Mouse (Mus musculus): ENCODE results near the gene Rem2. TPM values are rescaled to one million over a fixed set of nuclear protein-coding genes. Genes with fewer than 3 reads are reported as not detected.

Gene Rem2
- polyA plus RNA-seq, 1 experiment = 0.30 TPM

DNA sequence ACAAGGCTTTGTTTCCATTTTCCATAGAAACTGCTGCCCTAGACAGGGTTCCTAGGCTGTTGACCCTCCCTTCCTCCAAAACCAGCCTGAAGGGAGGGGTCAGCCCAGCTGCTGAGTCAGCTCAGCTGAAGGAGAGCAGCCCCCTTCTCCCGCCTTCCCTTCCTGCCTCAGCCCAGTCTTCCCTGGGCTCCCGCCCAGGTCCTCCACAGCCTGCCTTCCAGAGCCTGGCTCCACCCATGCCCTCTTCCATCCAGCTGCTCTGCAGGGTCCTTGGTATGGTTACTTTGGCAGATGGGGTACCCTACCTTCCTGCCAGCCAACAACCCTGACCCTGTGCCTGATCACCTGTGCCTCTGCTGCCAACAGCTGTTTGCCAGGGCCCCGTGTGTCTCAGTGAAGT is 32.7 kb upstream of the Rem2 start:
- Histone ChIP-seq H3K36me3 (replicated peaks; ENCODE audit: low read length) (no peaks in the 10 kb centered on the region), H3K4me1 (peaks cover 29% of the 10 kb centered on the region), H3K9me3 (no peaks in the 10 kb centered on the region), H3K27me3 (replicated peaks) (peaks cover 47% of the 10 kb centered on the region), H3K4me3 (replicated peaks) (no peak overlapping the region)
- no peak for TF ChIP-seq GATA1 (IDR thresholded peaks at IDR 0.05; ENCODE audit: borderline replicate concordance, low read length)

DNA sequence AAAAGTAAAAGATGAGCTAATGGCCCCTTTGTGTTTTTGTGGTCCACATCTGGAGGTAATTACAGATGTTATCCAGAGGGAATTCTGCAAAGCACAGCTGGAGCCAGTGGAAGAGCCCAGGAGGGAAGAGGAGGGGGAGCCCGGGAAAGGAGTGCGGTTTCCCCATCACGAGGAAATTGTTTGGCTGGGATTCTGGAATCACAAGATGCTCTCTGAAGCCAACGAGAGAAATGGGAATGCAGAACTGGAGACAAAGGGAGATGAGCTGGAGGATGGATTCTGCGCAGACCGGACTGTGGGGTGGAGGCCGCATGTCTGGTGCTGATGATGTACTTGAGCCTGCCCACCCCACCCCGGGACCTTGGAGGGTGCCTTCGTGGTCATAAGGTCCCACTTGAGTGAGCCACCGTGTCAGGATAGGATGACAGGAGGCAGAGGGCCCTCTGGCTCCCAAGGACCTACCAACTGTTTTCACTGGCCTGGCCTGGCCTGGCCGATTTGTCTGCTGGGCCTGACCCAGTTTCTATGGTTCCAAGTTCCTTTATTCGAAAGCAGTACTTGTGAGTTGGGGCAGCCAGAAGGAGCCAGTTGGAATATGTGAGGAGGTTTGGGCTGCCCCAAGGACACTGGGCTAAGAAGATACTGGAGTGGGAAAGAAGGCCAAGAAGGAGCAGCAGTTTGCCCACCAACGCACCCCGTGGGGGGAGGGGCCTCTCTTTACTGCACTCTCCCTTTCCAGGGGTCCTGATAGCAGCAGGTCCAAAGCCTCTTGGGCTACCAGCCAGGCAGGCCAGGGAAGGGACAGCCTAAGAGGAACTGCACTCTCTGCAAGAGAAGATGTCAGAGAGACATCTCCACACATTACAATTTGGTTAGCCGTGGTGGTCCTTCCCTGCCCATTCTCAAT is 31.9 kb upstream of the Rem2 start:
- no peaks in the 10 kb centered on the region for H3K9me3 ChIP-seq
- H3K4me3 ChIP-seq (replicated peaks) = no peak overlapping the region
- H3K27me3 ChIP-seq (replicated peaks) = peaks cover 41% of the 10 kb centered on the region
- peaks cover 36% of the 10 kb centered on the region for H3K4me1 ChIP-seq
- TF ChIP-seq GATA1 (IDR thresholded peaks at IDR 0.05; ENCODE audit: borderline replicate concordance, low read length) (no peak), FLI1 (IDR thresholded peaks at IDR 0.05; ENCODE audit: low read length) (no peak)
- no peaks in the 10 kb centered on the region for H3K36me3 ChIP-seq (replicated peaks; ENCODE audit: low read length)

DNA sequence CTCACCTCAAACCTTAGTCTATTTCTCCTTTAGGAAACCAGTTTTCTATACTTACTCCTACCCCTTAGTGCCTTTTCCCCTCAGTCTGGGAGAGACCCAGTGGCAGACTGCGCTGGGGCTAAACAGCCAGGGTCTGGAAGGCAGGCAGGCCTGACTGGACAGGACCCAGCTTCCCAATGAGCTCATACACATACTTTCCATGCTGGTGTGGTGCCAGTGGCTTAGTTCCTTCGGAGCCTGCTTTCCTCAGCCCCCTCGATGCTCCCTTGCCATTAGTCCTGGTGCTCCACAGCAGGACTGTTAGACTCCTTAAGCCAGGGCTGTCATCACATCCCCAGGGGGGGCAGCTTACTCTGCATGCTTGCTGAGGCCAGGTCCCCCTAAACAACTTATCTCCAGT is 30.4 kb upstream of the Rem2 start:
- peaks cover 26% of the 10 kb centered on the region for H3K27me3 ChIP-seq (replicated peaks)
- H3K4me3 ChIP-seq (replicated peaks) = no peak overlapping the region
- no peaks in the 10 kb centered on the region for H3K36me3 ChIP-seq (replicated peaks; ENCODE audit: low read length)
- H3K4me1 ChIP-seq = peaks cover 41% of the 10 kb centered on the region
- no peak for TF ChIP-seq FLI1 (IDR thresholded peaks at IDR 0.05; ENCODE audit: low read length)
- no peak for TF ChIP-seq GATA1 (IDR thresholded peaks at IDR 0.05; ENCODE audit: borderline replicate concordance, low read length)
- H3K9me3 ChIP-seq = no peaks in the 10 kb centered on the region

DNA sequence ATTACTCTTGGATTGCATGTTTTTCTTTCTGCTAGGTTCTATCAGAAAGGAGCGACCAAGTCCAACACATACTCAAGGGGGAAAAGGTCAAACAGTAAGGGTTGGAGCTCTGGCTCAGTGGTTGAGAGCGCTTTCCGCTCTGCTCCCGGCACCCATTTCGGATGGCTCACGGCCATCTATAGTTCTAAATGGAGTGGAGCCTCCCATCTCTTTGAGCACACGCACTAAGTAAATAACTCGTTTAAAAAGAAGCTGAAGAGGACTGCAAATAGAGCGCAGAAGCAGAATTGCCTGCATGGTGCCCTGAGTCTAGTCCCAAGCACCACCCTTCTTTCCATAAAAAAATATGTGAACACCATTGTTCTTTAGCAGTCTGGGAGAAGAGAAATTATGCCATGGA is 22.3 kb upstream of the Rem2 start:
- Histone ChIP-seq H3K36me3 (replicated peaks; ENCODE audit: low read length) (no peaks in the 10 kb centered on the region), H3K27me3 (replicated peaks) (peaks cover 11% of the 10 kb centered on the region), H3K4me1 (peaks cover 9% of the 10 kb centered on the region), H3K4me3 (replicated peaks) (no peak overlapping the region), H3K9me3 (peaks cover 3% of the 10 kb centered on the region; the same call in 1 of the 2 replicates)
- no peak for TF ChIP-seq FLI1 (IDR thresholded peaks at IDR 0.05; ENCODE audit: low read length)
- no peak for TF ChIP-seq GATA1 (IDR thresholded peaks at IDR 0.05; ENCODE audit: borderline replicate concordance, low read length)

DNA sequence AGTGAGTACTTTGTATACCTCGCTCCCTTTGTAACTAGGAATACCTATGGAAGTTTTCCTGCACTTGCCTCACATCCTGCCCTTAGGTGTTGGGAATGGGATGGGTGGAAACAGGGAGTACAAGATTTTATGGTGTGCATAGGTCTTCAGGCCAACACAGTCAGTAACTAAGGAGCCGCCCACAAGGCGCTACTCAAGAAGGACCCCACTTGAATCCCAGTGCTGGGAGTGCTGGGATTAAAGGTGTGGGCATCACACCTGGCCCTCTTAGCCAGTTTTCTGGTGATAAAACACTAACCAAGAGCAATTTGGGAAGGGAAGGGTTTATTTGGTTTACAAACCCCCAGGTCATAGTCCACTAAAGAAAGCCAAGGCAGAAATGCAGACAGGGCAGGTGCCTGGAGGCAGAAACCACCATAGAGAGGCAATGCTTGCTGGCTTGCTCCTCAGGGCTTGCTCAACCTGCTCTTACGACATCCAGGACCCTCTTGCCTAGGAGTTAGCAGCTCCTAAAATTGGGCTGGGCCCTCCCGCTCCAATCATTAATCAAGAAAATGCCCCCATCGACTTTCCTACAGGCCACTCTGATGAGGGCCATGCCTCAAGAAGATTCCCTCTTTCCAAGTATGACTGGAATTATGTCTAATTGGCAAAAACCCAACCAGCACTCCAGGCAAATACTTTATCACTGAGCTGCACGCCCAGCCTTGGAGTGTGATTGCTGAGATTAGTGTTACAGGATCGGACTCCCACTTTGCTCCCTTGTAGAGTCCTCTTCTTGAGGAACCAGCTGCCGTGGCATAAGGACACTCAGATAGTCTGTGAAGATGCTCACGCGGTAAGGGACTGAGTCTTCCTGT is 21.0 kb upstream of the Rem2 start:
- no peak for TF ChIP-seq GATA1 (IDR thresholded peaks at IDR 0.05; ENCODE audit: borderline replicate concordance, low read length)
- no peak for TF ChIP-seq FLI1 (IDR thresholded peaks at IDR 0.05; ENCODE audit: low read length)
- no peaks in the 10 kb centered on the region for H3K4me1 ChIP-seq
- no peaks in the 10 kb centered on the region for H3K36me3 ChIP-seq (replicated peaks; ENCODE audit: low read length)

DNA sequence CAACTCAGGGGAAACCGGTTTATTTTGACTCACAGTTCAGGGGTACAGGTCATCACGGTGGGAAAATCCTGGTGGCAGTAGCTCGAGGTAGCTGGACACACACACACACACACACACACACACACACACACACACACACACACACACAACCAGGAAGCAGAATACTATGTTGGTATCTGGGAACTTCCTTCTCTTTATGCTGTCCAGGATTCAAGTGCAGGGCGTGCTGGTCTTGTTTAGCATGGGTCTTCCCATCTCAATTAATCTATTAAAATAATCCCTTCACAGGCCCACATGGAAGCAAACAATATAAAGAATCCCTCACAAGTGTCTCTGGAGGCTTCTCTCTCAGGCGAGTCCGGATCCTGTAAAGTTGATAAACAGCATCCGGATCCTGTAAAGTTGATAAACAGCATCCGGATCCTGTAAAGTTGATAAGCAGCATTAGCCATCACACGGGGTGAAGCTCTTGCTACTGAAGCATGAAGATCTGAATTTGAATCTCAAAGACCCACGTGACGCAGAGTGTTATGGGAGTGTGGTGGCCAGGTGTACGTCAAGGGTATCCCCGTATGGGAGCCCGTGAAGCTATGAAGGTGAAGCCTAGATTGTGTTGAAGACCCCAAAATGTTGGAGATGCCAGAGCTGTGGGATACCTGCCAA is 17.9 kb upstream of the Rem2 start:
- Histone ChIP-seq H3K9me3 (peaks cover 3% of the 10 kb centered on the region; the same call in 1 of the 2 replicates), H3K4me1 (no peaks in the 10 kb centered on the region; the same call in 1 of the 2 replicates), H3K36me3 (replicated peaks; ENCODE audit: low read length) (no peaks in the 10 kb centered on the region), H3K4me3 (replicated peaks) (no peak overlapping the region), H3K27me3 (replicated peaks) (peaks cover 9% of the 10 kb centered on the region)
- TF ChIP-seq GATA1 (IDR thresholded peaks at IDR 0.05; ENCODE audit: borderline replicate concordance, low read length) (no peak), FLI1 (IDR thresholded peaks at IDR 0.05; ENCODE audit: low read length) (no peak)

More for the DNA sequence above, 21.0 kb upstream of the Rem2 start:
- Histone ChIP-seq H3K27me3 (replicated peaks) (peaks cover 11% of the 10 kb centered on the region), H3K4me3 (replicated peaks) (no peak overlapping the region), H3K9me3 (peaks cover 3% of the 10 kb centered on the region; the same call in 1 of the 2 replicates)

DNA sequence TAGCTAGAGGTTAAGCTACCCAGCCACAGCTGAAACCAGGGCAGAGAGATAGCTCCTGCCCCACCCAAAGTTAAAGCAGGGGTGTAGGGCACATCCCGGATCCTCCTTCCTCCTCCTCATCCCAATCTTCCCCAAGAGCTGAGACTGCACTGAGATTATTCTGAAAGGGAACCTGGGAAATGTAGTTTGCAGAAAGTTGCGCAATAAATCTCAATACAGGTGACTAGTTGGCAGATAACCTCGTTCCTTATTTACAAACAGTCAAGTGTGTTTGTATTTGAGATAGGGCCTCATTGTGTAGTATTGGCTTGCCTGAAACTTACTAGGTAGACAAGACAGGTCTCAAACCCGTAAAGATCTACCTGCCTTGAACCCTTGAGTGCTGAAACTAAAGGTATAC is 13.8 kb upstream of the Rem2 start:
- Histone ChIP-seq H3K36me3 (replicated peaks; ENCODE audit: low read length) (peaks cover 18% of the 10 kb centered on the region), H3K4me3 (replicated peaks) (no peak overlapping the region), H3K27me3 (replicated peaks) (no peaks in the 10 kb centered on the region), H3K4me1 (peaks cover 25% of the 10 kb centered on the region), H3K9me3 (peaks cover 3% of the 10 kb centered on the region; the same call in 1 of the 2 replicates)
- TF ChIP-seq GATA1 (IDR thresholded peaks at IDR 0.05; ENCODE audit: borderline replicate concordance, low read length) (no peak), FLI1 (IDR thresholded peaks at IDR 0.05; ENCODE audit: low read length) (no peak)

DNA sequence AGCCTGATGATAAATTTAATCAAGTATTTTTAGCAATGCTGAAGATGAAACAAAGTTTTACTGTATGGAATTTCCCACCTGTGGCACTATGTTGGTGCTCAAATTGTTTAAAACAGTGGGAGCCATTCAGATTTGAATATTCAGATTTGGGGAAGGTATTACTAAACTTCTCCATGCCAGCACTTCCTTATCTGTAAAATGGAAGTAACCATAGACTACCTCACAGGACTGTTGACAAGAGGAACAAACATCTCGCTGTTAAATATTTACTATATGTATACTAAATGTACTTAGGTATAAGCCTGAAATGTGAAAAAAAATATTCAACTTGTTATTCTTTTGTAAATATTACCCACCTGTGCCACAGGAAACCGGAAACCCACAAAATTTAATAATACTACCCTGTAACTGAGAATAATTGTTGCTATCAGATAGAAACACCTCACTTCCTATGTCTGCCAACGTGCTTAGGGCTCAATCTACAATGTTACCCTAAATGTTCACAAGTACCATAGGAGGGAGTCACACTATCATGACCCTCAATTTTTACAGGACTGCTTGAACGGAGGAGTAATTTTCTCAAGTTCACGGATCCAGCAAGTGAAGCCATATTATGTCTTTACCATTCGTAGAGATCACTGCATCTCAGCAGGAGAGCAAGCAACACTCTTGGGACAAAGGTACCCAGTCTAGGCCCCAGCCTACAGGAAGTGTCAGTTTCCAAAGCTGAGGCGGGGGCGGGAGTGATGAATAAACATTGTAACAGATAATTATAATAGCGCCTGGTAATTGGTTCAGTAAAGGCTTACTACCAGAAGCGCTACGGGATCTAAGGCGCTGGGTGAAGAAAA is 12.6 kb upstream of the Rem2 start:
- Histone ChIP-seq H3K4me3 (replicated peaks) (peak overlapping the region; percentile 99), H3K4me1 (peaks cover 35% of the 10 kb centered on the region), H3K36me3 (replicated peaks; ENCODE audit: low read length) (peaks cover 30% of the 10 kb centered on the region), H3K27me3 (replicated peaks) (no peaks in the 10 kb centered on the region), H3K9me3 (no peaks in the 10 kb centered on the region)
- no peak for TF ChIP-seq GATA1 (IDR thresholded peaks at IDR 0.05; ENCODE audit: borderline replicate concordance, low read length)
- no peak; the same call in 1 of the 2 replicates for TF ChIP-seq FLI1 (IDR thresholded peaks at IDR 0.05; ENCODE audit: low read length)

DNA sequence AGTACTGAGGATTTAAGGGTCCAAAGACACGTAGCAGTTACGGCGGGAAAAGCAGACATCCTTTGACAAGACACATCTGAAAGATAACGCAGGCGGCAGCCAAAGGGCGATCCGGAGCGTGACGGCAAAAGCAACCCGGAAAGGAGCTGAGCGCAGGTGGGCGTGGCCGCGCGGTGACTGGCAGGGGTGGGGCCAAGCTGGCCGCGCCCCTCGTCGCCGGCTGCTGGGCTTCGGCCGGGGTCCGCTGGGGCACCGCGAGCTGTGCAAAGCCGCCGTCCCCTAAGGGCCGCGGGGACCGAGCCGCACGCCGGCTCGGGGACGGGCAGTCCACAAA is 12.0 kb upstream of the Rem2 start, which contains the start of gene Lrp10:
Gene Lrp10 (plus strand): TSS at position 179 of the 334 bp plus-strand sequence.
- no peaks in the 10 kb centered on the region for H3K9me3 ChIP-seq
- no peak for TF ChIP-seq FLI1 (IDR thresholded peaks at IDR 0.05; ENCODE audit: low read length)
- TF ChIP-seq GATA1 (IDR thresholded peaks at IDR 0.05; ENCODE audit: borderline replicate concordance, low read length) = no peak
- peak within 1 kb of the TSS; percentile 99 for H3K4me3 ChIP-seq (replicated peaks)
- H3K27me3 ChIP-seq (replicated peaks) = no peaks in the 10 kb centered on the region
- peaks cover 36% of the 10 kb centered on the region for H3K36me3 ChIP-seq (replicated peaks; ENCODE audit: low read length)
- H3K4me1 ChIP-seq = peaks cover 40% of the 10 kb centered on the region
